Mouse (Mus musculus): Measurements from ENCODE around the gene Ptcd1. TPM values are rescaled to one million over a fixed set of nuclear protein-coding genes. Genes with fewer than 3 reads are reported as not detected.

The Ptcd1 gene
- total and polyA plus RNA-seq, 3 experiments = 11.4 to 13.9 (median 11.7) TPM

GRCm38 (mm10) chr5:145190373-145190772 lies 23.5 kb upstream of the Ptcd1 start:
- peak overlapping the region; percentile 99 for H3K4me2 ChIP-seq (ENCODE audit: insufficient read depth, low read depth, poor library complexity, severe bottlenecking)
- H3K27me3 ChIP-seq (replicated peaks) = no peaks in the 10 kb centered on the region
- peaks cover 51% of the 10 kb centered on the region for H3K79me2 ChIP-seq (replicated peaks; ENCODE audit: control insufficient read depth, extremely low read depth, insufficient read depth, poor library complexity, severe bottlenecking)
- H3K36me3 ChIP-seq (replicated peaks in 1 of 2; ENCODE audit: control insufficient read depth in 1 of 2, insufficient read depth in 1 of 2, low read length in 1 of 2) = peaks cover 35 to 58% of the 10 kb centered on the region in 2 experiments
- dilution Hi-C loops (cut with MboI; ENCODE audit: extremely low pct_ligation_motif_present, extremely low pct_unique_long_range_greater_than_20kb, low sequenced_read_pairs) (no loop called here), in situ Hi-C loops (cut with MboI; ENCODE audit: low pct_ligation_motif_present, low pct_unique_long_range_greater_than_20kb, low sequenced_read_pairs) (no loop called here)
- peak overlapping the region; percentile 76 to 97 (median 84) for H3K4me3 ChIP-seq (replicated peaks in 1 of 3; ENCODE audit: low read depth in 2 of 3, low read length in 2 of 3, poor library complexity in 1 of 3)
- H3K4me1 ChIP-seq (ENCODE audit: control insufficient read depth in 1 of 2, insufficient read depth in 2 of 2) = peaks cover 9 to 26% of the 10 kb centered on the region in 2 experiments
- DNase-seq (ENCODE audit: extremely low read depth) = no peak
- no peak for TF ChIP-seq SMC3 (IDR thresholded peaks at IDR 0.05; ENCODE audit: low read depth, low read length)
- TF ChIP-seq CHD2 (IDR thresholded peaks at IDR 0.05; ENCODE audit: low read length) = no peak
- TF ChIP-seq ZMIZ1 (IDR thresholded peaks at IDR 0.05; ENCODE audit: low read depth, low read length) = no peak
- TF ChIP-seq JUN (IDR thresholded peaks at IDR 0.05; ENCODE audit: insufficient read depth, low read depth, low read length) = no peak
- no peak for TF ChIP-seq ZKSCAN1 (IDR thresholded peaks at IDR 0.05; ENCODE audit: borderline replicate concordance, low read depth, low read length)
- no peak for TF ChIP-seq CTCF (conservative IDR thresholded peaks at IDR 0.05 in 1 of 2, IDR thresholded peaks at IDR 0.05 in 1 of 2; ENCODE audit: low read depth in 2 of 2, low read length in 2 of 2)
- TF ChIP-seq EP300 (IDR thresholded peaks at IDR 0.05; ENCODE audit: low read length) = no peak
- no peak for TF ChIP-seq GABPA (IDR thresholded peaks at IDR 0.05; ENCODE audit: insufficient replicate concordance, low read depth, low read length)
- no peak for TF ChIP-seq KAT2A (IDR thresholded peaks at IDR 0.05; ENCODE audit: insufficient replicate concordance, low read length)
- no peak for TF ChIP-seq PAX5 (IDR thresholded peaks at IDR 0.05; ENCODE audit: low read length)
- TF ChIP-seq USF1 (IDR thresholded peaks at IDR 0.05; ENCODE audit: low read depth, low read length) = no peak
- no peak for TF ChIP-seq BHLHE40 (IDR thresholded peaks at IDR 0.05; ENCODE audit: low read depth, low read length)
- no peak for TF ChIP-seq E2F4 (IDR thresholded peaks at IDR 0.05; ENCODE audit: insufficient replicate concordance, low read depth, low read length)
- TF ChIP-seq MXI1 (IDR thresholded peaks at IDR 0.05; ENCODE audit: low read depth, low read length) = no peak
- no peak for TF ChIP-seq SIN3A (IDR thresholded peaks at IDR 0.05; ENCODE audit: low read length)
- no peaks in the 10 kb centered on the region for H3K9me3 ChIP-seq (replicated peaks; ENCODE audit: low read length)
- 0 out of 2 replicates have a peak overlapping the region, but pooled peaks have one; percentile 18 for H3K27ac ChIP-seq (ENCODE audit: insufficient read depth, low read depth)
- peak overlapping the region; percentile 78 for H3K9ac ChIP-seq (ENCODE audit: insufficient read depth, low read depth)

DNA sequence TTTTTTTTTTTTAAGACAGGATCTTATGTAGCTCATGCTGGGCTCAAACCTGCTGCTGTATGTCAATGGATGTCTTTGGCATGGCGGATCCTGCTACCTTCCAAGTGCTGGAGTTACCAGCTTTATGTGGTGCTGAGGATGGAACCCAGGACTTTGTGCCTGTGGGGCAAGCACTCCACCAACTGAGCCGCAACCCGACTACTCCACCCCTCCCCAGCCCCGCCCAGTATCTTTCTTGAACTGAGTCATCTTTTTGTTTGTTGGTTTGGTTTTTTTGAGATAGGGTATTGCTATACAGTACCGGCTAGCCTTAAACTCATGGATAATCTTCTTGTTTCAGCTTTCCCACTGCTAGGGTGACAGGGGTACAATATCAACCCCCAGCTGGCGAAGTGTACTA lies 22.5 kb upstream of the Ptcd1 start:
- H3K9me3 ChIP-seq (replicated peaks; ENCODE audit: low read length) = no peaks in the 10 kb centered on the region
- H3K4me2 ChIP-seq (ENCODE audit: insufficient read depth, low read depth, poor library complexity, severe bottlenecking) = peak overlapping the region; percentile 99
- no peak for DNase-seq (ENCODE audit: extremely low read depth)
- in situ Hi-C loops (cut with MboI; ENCODE audit: low pct_ligation_motif_present, low pct_unique_long_range_greater_than_20kb, low sequenced_read_pairs) = no loop called here
- dilution Hi-C loops (cut with MboI; ENCODE audit: extremely low pct_ligation_motif_present, extremely low pct_unique_long_range_greater_than_20kb, low sequenced_read_pairs) = no loop called here
- H3K4me3 ChIP-seq (replicated peaks in 1 of 3; ENCODE audit: low read depth in 2 of 3, low read length in 2 of 3, poor library complexity in 1 of 3) = no peak overlapping the region
- H3K36me3 ChIP-seq (replicated peaks in 1 of 2; ENCODE audit: control insufficient read depth in 1 of 2, insufficient read depth in 1 of 2, low read length in 1 of 2) = peaks cover 30 to 56% of the 10 kb centered on the region in 2 experiments
- H3K27ac ChIP-seq (ENCODE audit: insufficient read depth, low read depth) = no peak overlapping the region
- TF ChIP-seq IRF4 (IDR thresholded peaks at IDR 0.05; ENCODE audit: low read depth, low read length) = peak; percentile 52
- no peak for TF ChIP-seq SMC3 (IDR thresholded peaks at IDR 0.05; ENCODE audit: low read depth, low read length)
- TF ChIP-seq ZNF384 (IDR thresholded peaks at IDR 0.05; ENCODE audit: low read depth, low read length) = peak; percentile 72; the same call in 1 of the 2 replicates
- TF ChIP-seq ETS1 (conservative IDR thresholded peaks at IDR 0.05; ENCODE audit: low read depth, low read length) = no peak
- H3K4me1 ChIP-seq (ENCODE audit: control insufficient read depth in 1 of 2, insufficient read depth in 2 of 2) = peaks cover 9 to 26% of the 10 kb centered on the region in 2 experiments
- H3K79me2 ChIP-seq (replicated peaks; ENCODE audit: control insufficient read depth, extremely low read depth, insufficient read depth, poor library complexity, severe bottlenecking) = peaks cover 51% of the 10 kb centered on the region
- no peaks in the 10 kb centered on the region for H3K27me3 ChIP-seq (replicated peaks)
- no peak overlapping the region; the same call in 1 of the 2 replicates for H3K9ac ChIP-seq (ENCODE audit: insufficient read depth, low read depth)

All from CH12.LX (cell line).